Mouse (Mus musculus): ENCODE results near the gene Adamts7. TPM values are rescaled to one million over a fixed set of nuclear protein-coding genes. Genes with fewer than 3 reads are reported as not detected.

The Adamts7 gene
- 1 to 10 TPM; 2.5 to 6.1 TPM for total RNA-seq (2021)
- 10.9 and 12.0 TPM in 2 replicates for polyA plus RNA-seq (2012; rRNA removed)
- long read RNA-seq, partial matches to known transcripts: 1 of 1 reads
- long read RNA-seq, other reads (novel, unspliced or antisense): 0 of 1 reads

DNA sequence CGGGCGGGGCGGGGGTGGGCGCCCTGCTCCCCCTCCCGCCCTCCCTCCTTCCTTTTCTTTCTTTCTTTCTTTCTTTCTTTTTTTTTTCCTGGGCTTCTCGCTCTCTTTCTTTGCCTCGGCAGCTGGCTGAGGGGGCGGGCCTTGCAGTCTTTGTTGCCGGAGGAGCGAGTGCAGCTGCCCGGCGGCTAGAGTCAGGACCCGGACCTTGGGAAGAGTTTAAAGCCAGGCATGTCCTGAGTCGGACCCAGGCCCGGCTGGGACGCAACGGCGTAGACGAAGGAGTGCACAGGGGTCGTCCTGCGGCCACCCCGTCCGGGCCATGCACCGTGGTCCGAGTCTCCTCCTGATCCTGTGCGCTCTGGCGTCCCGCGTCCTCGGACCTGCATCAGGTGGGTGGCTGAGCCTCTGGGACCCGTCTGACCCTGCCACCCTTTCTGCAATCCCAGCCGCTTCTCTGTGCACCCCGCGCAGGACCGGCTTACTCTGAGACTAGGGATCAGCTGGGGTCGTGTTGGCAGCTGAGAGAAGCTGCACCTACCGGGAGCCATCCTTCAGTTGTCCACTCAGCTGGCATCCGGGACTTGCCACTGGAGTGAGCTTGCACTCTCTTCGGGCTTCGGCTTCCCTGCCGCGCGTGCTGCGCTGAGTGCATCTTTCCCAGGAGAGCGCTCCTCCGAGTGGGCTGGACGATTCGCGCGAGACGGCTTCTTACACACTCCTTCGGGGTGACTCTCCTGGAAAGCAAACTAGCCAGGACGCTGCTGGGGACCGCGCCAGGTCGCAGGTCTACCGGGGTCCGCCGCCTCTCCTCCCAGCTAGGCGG lies at the start of gene Adamts7:
Gene Adamts7, plus strand, starts transcription at position 144 of the 823 bp plus-strand sequence.
- peak; percentile 65 for DNase-seq

DNA sequence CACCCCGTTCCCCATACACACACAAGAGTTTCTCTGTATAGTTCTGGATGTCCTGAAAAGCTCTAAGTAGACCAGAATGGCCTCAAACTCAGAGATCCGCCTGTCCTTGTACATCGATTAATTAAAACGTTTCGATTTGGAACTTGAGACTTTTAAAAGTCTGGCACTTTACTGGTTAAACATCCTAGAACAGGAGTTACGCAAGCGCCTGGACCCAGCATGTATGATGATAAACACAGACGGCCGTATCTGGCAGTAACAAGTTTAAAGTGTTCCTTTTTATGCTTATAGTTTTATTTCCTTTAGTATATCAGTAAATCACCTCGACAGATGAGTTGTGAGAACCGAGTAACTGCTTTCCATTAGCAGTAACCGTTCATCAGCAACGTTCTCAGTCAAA lies 49.7 kb upstream of the Adamts7 start:
- no peak for DNase-seq

DNA sequence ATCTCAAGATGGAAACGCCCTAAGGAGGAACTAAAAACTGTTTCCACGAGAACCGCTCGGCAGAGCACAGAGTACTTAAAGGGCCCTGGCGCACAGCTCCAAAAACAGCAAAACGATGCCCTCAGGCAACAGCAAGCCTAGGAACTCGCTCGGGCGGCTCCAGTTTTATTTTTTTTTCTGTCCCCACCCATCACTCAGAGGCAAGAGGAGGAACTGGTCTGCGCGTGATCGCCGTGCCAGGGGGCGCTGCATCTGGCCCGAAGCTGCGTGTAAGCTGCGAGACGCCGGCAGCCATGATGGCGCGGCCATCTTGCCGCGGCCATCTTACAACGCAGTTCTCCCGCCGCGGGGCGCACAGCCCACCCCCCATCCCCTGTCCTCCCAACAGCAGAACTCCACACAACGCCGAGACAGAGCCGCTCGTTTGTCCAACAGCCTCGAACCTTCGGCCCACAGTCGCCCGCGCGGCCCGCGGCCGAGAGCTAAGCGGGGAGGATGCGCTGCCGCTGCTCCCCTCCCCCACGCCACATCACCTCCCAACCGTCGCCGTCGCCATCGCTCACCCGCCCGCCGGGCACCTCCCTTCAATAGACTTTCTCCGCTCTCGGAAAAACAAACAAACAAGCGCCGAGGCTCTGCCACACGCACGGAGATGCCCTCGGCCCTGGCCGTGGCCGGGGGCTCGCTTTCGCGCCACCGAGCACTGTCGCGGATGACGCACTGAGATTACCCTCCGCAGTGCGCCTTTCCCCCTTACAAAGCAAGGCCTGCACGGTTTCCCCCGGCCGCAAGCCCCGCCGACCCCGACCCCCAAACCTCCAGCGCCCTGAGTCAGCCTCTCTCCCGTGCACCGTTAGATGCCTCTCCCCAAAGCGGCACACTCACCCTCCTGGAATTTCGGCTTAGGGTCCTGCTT lies 49.0 kb upstream of the Adamts7 start:
- DNase-seq: peak; percentile 94

DNA sequence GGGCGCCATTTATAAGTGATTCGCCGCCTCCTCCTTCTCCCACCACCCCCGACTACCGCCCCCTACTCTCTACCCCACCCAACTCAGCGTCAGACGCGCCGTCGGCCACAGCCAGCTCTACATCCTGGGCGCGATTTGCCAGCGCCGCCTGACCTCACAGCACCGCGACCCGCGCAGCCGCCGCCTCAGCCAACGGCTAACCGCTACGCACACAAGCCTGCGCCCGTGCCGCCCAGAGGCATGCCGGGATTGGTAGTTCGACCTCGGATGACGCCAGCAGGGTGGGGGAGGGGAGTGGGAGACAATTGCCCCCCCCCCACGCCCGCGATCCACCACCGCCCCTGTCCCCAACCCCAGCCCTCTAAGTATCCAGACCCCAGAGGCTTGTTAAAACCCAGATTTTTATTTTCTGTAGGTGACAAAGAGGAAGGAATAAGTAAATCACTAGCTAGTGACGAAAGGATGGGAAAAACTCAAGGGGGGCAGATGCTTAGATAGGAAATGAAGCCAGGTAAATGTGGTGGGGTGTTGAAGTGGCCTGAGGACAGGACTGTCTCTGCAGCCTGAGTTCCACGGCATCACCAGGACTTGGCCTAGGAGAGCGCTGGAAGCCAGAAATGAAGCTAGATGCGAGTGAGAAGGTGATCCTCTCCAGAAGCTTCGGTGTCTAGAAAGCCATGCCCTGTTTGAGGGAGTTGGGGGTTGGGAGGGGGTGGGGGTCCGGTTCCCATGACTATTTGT lies 48.1 kb upstream of the Adamts7 start, which contains the start of gene Morf4l1:
Gene Morf4l1, minus strand, starts transcription at position 208 of the 741 bp plus-strand sequence.
- peak; percentile 98 for DNase-seq

DNA sequence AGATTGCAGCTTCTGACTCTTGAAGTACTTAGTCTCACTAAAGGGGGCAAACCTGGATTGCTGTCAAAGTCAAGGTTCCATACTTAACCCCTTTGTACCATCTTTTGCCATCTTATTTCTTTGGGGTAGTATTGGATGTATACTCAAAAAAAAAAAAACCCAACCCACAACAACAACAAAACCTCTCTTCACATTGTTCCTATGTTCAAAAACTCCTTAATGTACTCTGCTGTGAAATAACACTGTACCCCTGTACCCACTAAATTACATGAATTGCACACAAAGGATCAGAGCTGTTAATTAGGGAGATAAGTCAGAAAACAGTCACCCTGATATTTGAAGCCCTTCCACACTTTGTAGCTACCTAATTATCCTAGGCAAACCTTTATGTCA lies 47.6 kb upstream of the Adamts7 start:
- no peak for DNase-seq

DNA sequence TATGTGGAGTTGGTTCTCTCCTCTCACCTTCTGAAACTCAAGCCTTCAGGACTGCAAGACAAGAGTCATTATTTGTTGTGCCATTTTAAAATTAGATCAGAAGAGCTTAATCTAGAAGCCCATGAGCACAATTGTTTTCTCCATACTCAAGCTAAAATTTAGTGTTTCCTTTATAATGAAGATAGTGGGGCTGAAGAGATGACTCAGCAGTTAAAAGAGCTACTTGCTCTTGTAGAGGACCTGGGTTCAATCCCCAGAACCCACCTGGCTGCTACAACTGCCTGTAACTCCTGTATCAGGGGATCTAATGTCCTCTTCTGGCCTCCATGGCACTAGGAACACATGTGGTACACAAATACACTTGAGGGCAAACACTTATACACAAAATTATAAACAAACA lies 45.6 kb upstream of the Adamts7 start:
- DNase-seq: no peak

DNA sequence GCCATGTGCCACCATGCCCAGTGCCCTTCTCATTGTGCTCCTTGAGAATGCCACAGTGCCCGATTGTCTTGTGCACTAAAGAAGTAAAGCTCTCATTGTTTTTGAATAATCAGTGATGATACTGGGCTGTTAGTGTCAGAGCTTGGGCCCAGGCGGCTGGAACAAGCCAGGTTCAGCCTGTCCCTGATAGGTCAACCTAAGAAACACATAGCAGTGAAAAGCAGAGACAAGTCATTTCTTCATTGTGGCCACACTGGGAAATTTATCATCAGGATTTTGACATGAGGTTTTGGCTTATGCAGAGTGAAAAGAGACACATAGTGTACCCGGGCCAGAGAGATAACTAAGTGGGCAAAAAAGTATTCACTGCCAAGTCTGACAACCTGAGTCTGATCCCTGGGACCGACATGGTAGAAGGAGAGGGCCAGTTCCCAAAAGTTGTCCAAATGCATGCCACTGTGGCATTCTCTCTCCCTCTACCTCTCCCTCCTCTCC lies 40.6 kb upstream of the Adamts7 start:
- DNase-seq: no peak

DNA sequence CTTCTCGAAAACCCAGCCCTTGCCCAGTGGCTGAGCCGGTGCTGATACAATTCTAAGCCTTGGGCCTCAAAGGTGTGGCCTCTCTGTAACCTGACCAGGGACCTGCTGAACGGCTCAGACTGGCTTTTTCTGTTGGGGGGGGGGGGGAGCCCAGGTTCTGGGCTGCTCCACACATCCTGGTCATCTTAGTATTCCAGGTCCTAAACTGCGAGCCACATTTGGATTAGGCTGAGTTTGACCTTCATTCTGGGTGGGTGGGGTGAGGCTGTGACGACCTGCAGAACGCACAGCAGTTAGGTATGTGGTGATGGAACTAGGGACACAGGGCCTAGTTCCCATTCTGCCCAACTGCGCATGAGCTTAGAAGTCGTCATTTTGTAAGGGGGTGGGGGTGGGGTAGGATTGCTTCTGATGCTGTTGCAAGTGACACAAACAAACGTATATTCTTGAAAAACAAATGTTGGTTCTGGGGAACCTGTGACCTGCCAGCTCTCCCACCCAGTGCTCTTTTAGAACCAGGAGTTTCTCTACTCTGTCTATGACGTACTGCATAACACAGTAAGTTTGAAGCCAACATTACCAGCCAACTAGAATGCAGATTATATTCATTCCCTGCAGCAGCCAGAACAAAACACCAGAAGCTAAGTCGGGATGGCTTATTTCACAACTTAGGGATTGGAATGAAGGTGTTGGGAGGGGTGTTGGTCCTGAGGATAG lies 38.6 kb upstream of the Adamts7 start:
- DNase-seq: no peak

DNA sequence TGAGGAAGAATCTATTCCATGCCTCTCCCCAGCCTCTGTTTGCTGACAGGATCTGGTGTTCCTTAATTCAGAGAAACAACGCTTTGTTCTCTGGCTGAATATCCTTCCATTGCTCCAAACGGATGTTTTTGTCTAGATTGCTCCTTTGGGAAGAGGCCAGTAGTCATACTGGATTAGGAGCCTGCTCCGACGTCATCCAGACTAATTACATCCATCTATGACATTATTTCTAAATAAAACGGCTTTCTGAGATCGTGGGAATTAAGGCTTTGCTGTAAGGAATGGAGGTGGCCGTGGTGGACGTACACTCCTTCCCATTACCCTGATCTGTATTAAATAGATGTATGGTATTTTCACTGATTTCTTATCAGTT lies 38.0 kb upstream of the Adamts7 start:
- DNase-seq: no peak

DNA sequence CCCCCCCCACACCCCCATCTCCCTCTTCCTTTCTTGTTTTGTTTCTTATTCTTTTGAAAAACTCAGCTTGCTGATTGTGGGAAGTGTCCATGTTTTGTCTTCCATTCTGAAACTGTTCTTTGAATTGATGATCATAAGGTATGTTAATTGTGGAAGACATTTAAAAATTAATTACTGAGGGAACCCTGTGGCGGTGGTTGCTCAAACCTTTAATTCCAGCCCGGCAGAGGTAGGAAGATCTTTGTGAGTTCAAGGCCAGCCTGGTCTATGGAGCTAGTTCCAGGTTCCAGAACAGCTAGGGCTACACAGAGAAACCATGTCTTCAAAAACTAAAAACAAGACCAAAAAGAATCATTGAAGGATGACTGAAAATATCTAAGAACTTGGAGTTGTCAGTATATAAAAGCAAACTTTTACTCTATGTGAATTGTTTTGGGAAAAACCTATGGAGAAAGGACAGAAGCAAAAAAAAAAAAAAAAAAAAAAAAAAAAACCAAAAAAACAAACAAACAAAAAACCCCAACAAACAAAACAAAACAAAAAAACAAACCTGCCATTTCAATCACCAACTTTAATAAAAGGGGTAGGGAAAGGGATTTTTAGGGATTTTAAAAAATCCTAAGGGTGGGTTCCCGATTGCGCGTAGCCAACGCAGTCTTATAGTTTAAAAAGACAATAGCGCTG lies 37.3 kb upstream of the Adamts7 start:
- DNase-seq: no peak

DNA sequence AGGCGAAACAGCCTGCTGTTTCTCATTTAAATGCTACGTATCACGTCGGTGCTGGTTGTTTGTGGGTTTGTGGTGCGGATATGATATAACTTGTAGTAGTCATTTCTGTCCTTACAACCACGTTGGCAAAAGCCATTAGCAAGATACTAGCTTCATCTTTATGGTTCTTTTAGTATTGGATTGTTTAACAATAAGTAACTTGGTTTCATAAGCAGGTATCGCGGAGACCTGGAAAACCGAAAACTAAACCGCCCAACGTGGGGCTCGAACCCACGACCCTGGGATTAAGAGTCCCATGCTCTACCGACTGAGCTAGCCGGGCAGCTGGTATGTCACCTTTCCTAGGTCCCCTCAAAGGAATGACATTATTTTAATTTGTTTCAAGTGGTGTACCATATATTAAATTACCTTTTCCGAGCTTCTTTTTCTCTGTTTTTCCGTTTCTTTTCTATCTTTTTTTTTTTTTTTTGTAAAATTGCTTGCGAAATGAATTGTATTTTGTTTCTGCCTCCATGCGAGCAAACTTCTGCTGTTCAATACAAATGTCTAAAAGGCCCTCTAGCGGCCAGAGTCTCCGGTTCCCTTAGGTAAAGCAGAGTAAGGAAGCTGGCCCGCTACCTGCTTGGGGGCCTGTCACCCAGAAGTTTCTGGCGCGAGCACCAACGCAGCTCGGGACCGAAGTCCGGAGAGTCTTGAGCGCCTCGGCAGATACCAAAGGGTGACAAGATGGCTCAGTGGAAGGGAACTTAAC lies 36.4 kb upstream of the Adamts7 start:
- peak; percentile 88 for DNase-seq

DNA sequence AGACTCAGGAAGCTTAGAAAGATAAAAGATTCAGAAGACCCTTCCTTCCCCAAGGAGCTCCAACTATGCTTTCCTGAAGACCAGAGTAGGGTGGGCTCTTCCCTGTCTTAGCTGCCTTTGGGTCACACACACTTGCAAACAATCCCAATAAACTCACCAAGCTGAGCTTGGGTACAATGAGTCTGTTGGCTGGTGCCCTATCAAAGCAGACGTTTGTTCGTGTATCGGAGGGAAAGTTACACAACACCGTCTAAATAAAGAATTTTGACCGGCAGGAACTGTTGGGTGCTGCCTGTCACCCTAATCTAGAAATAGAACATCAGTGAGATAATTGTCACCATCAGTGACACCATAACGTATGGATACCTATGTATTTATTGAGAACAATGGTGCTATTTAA lies 35.7 kb upstream of the Adamts7 start:
- no peak for DNase-seq

DNA sequence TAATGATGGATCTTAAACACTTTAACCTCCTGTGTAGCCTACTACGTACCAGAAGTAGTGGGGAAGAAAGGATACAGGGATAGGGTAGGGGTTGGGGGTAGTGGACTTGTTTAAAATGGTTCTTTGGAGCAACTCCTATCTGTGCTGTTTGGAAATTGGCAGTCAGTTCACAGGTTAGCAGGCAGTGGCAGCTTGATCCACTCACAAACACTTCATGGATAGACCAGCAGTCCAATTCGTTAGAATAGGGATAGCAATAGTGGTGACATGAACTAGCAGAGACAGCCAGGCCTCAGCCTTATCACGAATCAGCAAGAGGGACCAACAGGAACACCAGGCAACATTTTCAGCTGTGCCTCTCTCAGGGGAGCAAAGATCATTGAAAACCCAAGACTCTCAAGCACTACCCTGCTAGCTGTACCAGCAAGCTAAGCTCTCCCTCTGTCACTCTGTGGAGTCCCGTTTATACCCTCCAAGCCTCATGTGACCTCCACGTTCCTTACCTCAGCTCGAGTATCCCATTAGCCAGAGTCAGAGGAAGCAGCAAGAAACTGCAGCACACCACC lies 34.1 kb upstream of the Adamts7 start:
- DNase-seq: no peak

DNA sequence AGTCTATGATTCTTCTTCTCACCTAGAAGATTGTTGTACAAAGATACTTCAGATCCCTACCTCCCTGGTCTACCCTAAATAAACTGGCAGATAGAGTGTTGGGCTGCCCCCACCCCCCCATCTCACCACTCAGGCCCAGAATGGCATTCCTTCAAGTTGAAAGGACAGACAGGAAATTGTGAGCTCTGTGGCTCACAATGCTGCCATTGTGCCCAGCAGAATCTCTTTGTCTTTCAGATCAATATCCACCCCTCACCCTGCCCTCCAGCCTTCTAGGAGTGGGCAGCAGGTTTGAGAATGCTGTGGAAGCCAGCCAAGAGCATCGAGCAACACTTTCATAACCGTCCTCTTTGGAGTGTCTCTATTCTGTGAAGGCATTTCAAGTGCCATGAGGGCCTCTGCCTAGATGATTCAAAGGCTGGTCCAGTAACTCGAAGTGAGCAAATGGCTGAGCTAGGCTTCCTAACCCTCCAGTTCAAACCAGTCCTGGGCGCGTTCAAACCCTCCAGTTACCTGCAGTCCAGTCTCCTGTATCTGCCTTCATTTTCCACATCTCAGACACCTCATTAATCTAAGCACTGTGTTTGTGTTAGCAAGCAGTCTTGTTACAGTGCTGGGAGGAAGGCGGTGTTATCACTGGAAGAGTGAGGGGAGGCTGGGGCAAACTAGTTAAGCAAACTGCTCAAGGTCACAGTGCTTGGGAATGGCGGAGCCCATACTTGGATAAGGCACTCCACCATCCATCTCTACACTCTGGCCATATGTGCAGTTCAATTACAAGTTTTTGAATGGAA lies 29.1 kb upstream of the Adamts7 start:
- no peak for DNase-seq

DNA sequence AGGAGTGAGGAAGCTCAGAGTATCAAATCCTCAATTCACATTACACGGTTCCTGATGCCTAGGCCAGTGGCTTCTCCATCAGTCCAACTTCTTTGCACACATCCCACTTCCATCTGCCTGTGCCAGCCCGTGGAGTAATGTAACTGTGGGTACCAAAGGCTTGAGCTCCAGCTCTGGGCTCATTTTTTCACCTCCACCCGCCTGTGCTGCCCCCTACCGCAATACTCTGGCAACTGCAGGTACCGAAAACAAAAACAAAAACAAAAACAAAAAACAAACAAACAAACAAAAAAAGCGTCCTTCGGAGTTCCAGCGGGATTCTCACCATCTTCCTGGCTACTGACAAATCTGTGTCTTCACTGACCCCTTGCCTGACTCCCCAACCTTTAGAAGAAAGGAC lies 27.4 kb upstream of the Adamts7 start:
- DNase-seq: no peak

DNA sequence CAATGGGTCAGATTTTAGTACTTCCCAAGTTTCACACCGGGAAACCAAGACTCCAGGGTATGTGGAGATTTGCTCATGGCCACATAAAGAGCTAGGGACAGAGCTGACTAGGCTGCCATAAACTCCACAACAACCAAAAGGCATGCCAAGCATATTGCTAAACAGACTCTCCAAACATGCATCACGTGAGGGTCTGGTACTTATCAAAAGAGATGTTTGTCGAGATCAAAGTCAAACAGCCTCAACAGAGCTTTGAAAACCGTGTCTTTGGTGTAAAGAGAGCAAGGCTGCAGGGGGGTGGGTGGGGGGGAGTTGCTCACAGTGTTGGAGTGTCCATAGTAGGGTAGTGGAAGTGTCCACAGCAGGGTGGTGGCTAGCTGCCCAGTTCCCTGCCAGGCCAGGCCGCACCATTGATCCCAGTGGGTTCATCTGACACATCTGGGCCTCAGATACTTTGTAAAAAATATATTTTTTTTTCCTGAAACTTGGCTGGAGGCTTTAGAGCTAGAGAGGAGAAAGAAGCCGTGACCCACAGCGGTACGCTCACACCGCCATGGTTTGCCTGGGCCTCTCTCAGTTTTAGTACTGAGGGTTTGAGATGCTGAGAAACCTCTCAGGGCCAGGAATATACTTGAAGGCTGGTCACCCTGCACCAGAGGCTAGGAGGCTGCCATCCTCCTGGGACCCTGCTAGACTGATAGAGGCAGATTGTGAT lies 26.7 kb upstream of the Adamts7 start:
- no peak for DNase-seq

DNA sequence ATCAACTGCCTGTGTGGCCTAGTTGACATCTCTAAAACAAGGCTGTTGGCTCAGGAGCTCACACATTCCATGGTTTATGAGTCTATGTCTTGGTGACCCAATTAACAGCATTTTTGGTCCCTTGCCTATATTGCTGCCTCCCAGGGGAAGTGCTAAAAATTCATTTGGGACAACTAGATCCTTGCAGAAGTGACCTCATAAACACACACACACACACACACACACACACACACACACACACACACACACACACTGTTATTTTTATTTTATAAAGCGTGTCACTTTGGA lies 26.2 kb upstream of the Adamts7 start:
- no peak for DNase-seq

DNA sequence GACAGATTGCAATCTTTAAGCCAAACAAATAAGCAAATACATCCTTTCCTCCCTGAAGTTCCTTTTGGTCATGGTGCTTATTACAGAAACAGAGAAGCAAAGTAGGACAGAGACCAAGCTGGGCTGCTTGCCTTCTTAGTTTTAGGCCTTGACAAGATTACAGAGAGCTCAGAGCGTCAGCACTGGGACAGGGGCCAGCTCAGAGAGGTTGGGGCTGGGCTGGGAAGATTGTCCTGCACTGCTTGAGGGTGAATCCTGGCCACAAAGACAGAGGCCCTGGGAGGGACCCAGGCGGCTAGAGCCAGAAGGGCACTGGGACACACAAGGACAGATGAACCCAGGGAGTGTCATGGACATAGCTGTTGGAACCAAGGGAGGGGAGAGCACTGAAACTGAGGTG lies 17.1 kb upstream of the Adamts7 start:
- peak; percentile 90 for DNase-seq
